Mouse (Mus musculus): ENCODE data around the gene Gm826. TPM values are rescaled to one million over a fixed set of nuclear protein-coding genes. Genes with fewer than 3 reads are reported as not detected.

Gene Gm826
- polyA plus RNA-seq, 1 experiment = 0.58 TPM

DNA sequence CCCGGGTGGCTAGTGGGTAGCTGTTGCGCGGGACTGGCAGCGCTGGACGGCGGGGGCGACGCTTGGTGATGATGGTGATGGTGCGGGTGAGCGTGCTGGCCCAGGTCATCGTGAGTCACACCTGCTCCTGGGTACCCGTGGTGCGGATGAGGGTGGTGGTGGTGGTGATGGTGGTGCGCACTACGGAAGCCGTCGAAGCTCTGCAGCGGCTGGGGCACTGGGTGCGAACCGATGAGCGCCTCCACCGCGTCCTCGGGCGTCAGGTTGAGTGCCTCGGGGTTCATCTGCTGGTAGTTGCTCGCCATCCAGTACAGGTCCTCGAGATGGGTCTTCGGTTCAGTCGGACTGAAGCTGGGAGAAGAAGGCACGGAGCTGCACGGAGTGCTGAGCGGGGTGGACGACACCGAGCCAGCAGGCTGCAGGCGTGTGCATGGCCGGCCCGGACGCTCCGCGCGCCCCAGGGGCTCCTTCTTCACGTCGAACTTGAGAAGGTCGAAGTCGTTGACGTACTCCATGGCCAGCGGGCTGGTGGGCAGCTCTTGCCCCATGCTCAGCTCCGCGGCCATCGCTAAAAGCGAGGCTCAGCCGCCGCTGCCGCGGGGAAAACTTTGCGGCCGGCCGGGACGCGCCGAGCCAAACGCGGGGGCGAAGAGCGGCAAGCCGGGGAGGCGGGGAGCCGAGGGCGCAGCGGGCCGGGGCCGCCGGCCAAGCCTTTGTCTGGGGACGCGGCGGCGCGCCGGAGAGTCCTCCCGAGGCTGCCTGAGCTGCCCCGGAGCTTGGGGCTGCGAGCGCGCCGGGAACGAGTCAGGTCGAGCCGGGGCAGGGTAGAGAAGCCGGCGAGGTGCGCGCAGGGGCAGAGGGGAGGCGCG, 32.4 kb upstream of the Gm826 start:
- peaks cover 17% of the 10 kb centered on the region for H3K4me1 ChIP-seq (ENCODE audit: control insufficient read depth, insufficient read depth, low read length)
- TF ChIP-seq CTCF (IDR thresholded peaks at IDR 0.05; ENCODE audit: insufficient read depth, low read length) (no peak), POLR2A (IDR thresholded peaks at IDR 0.05; ENCODE audit: borderline replicate concordance, extremely low read depth, low read depth, low read length) (no peak)
- no peak for DNase-seq
- peak overlapping the region; percentile 57 for H3K4me3 ChIP-seq (replicated peaks; ENCODE audit: extremely low read depth, low read depth, low read length)
- WGBS = 1% methylated on average over 93 of the region's 95 CpGs

DNA sequence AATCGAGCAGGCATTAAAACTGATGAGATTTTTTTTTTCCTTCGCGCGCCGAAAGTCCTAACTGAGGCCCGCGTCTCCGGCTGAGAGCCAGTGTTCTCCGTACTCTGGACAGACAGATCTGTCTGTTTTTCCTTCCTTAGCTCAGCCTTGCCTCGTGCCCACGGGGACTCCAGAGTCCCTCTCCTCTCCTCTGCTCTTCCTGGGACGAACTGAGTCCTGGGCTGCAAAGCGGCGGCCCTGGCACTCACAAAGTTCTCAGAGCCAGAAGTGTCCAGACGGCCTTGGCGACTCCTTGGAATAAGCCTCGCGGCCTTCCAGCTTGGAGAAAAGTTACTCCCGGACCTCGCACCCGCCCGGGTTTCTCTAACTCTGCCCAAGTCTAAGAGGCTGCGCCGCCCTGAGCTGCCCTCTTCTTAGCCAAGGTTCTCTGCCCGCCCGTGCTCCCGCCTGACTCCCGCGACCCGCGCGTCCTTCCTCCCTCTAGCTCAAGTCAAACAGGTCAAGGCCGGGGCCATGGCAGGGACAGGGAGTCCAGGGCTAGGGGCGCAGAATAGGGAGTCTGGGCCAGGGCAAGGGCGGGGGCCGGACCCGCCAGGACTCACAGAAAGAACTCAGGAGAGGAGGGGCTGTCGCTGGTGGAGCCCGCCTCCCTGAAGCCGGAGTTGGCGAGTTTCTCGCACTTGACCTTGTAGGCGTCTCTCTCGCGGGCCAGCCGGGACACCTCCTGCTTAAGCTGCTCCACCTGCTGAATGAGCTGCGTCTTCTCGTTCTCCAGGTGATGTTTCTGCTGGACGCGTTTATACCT, 31.3 kb upstream of the Gm826 start:
- 3% methylated on average over 50 of the region's 50 CpGs for WGBS
- Histone ChIP-seq H3K4me1 (ENCODE audit: control insufficient read depth, insufficient read depth, low read length) (peaks cover 17% of the 10 kb centered on the region), H3K4me3 (replicated peaks; ENCODE audit: extremely low read depth, low read depth, low read length) (peak overlapping the region; percentile 57)
- peak; percentile 38 for DNase-seq
- TF ChIP-seq CTCF (IDR thresholded peaks at IDR 0.05; ENCODE audit: insufficient read depth, low read length) (no peak), POLR2A (IDR thresholded peaks at IDR 0.05; ENCODE audit: borderline replicate concordance, extremely low read depth, low read depth, low read length) (no peak)

DNA sequence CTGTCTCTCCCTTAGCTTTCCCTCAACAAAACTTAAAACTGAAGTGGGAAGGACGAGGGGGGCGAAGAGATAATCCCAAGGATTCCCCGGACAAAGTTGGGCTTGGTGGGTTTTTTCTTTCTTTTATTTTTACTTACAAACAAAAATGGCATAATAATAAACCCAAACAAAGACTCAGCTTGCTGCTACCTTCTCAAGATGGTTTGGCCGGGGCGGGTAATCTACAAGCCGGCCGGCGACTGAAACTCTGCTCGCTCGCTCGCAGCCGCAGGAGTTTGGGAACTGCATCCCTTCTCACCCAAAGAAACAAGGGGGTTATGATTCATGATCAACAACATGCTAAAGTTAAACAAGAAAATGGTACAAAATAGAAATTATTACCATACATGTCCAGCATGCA, 30.7 kb upstream of the Gm826 start:
- no peak for DNase-seq
- H3K4me3 ChIP-seq (replicated peaks; ENCODE audit: extremely low read depth, low read depth, low read length) = peak overlapping the region; percentile 35
- TF ChIP-seq POLR2A (IDR thresholded peaks at IDR 0.05; ENCODE audit: borderline replicate concordance, extremely low read depth, low read depth, low read length) = no peak
- TF ChIP-seq CTCF (IDR thresholded peaks at IDR 0.05; ENCODE audit: insufficient read depth, low read length) = no peak
- peaks cover 17% of the 10 kb centered on the region for H3K4me1 ChIP-seq (ENCODE audit: control insufficient read depth, insufficient read depth, low read length)
- 34% methylated on average over 12 of the region's 12 CpGs for WGBS

GRCm38 (mm10) chr2:160364128-160364650, 30.2 kb upstream of the Gm826 start:
- H3K4me1 ChIP-seq (ENCODE audit: control insufficient read depth, insufficient read depth, low read length) = peaks cover 17% of the 10 kb centered on the region
- whole genome bisulfite sequencing = 38% methylated on average over 9 of the region's 9 CpGs
- no peak for TF ChIP-seq CTCF (IDR thresholded peaks at IDR 0.05; ENCODE audit: insufficient read depth, low read length)
- no peak for DNase-seq
- H3K4me3 ChIP-seq (replicated peaks; ENCODE audit: extremely low read depth, low read depth, low read length) = peak overlapping the region; percentile 27

GRCm38 (mm10) chr2:160363201-160363600, 29.2 kb upstream of the Gm826 start:
- TF ChIP-seq POLR2A (IDR thresholded peaks at IDR 0.05; ENCODE audit: borderline replicate concordance, extremely low read depth, low read depth, low read length) = no peak
- no peak for TF ChIP-seq CTCF (IDR thresholded peaks at IDR 0.05; ENCODE audit: insufficient read depth, low read length)
- DNase-seq = no peak
- 72% methylated on average over 4 of the region's 4 CpGs for WGBS
- Histone ChIP-seq H3K4me1 (ENCODE audit: control insufficient read depth, insufficient read depth, low read length) (peaks cover 17% of the 10 kb centered on the region), H3K4me3 (replicated peaks; ENCODE audit: extremely low read depth, low read depth, low read length) (no peak overlapping the region)

GRCm38 (mm10) chr2:160361442-160362121, 27.6 kb upstream of the Gm826 start:
- H3K4me3 ChIP-seq (replicated peaks; ENCODE audit: extremely low read depth, low read depth, low read length) = no peak overlapping the region
- peaks cover 14% of the 10 kb centered on the region for H3K4me1 ChIP-seq (ENCODE audit: control insufficient read depth, insufficient read depth, low read length)
- 56% methylated on average over 16 of the region's 16 CpGs for WGBS
- no peak for TF ChIP-seq POLR2A (IDR thresholded peaks at IDR 0.05; ENCODE audit: borderline replicate concordance, extremely low read depth, low read depth, low read length)
- no peak for TF ChIP-seq CTCF (IDR thresholded peaks at IDR 0.05; ENCODE audit: insufficient read depth, low read length)
- DNase-seq = no peak

DNA sequence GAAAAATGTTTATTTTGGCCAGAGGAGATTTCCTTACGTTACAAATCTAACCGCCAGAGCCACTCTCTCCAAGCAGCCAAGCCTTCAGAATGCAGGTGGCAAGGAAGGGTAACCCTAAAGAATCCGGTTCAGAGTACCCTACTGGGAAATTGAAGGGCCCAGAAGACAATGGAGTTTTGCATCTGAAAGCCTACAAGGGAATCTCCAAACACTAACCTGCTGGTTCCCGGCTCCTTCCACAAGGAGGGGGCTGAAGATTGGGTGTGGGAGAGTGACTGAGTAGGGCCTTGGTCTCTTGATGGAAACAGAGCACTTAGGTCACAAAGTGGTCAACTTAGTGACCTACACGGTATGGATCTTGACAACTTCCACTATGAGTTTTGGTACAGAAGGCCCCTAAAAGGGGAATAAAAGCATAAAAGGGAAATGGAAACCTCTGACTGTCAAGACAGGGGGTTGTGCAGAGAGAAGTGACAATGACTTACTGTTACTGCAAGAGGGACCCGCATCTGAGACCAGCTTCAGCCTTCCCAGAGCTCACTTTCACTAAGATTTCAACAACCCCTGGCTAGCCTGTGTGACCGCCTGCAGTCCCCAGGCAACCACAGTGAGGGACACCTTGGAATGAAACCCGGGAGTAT, 26.4 kb upstream of the Gm826 start:
- no peak for DNase-seq
- Histone ChIP-seq H3K4me3 (replicated peaks; ENCODE audit: extremely low read depth, low read depth, low read length) (no peak overlapping the region), H3K4me1 (ENCODE audit: control insufficient read depth, insufficient read depth, low read length) (peaks cover 3% of the 10 kb centered on the region)
- 48% methylated on average over 8 of the region's 8 CpGs for WGBS
- TF ChIP-seq CTCF (IDR thresholded peaks at IDR 0.05; ENCODE audit: insufficient read depth, low read length) (no peak), POLR2A (IDR thresholded peaks at IDR 0.05; ENCODE audit: borderline replicate concordance, extremely low read depth, low read depth, low read length) (no peak)

DNA sequence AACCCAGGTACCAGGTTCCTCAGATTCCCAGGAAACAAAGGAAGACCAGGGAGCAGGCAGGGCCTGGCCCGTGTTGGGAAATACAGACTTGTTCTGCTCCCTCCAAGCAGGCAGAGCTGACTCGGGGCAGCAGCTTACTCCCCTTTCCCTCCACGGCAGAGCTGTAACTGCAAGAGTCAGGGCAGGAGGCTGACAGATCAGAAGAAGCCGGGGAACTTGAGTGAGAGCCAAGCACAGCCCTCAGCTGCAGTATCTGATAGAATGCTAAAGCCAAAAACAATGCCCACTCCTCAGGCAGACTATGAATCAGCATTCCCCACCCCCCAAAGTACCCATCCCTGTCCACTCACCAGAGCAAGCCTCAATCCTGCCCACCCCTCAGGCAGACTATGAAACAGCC, 24.9 kb upstream of the Gm826 start:
- H3K4me1 ChIP-seq (ENCODE audit: control insufficient read depth, insufficient read depth, low read length) = no peaks in the 10 kb centered on the region
- DNase-seq = no peak
- H3K4me3 ChIP-seq (replicated peaks; ENCODE audit: extremely low read depth, low read depth, low read length) = no peak overlapping the region
- TF ChIP-seq CTCF (IDR thresholded peaks at IDR 0.05; ENCODE audit: insufficient read depth, low read length) = no peak
- TF ChIP-seq POLR2A (IDR thresholded peaks at IDR 0.05; ENCODE audit: borderline replicate concordance, extremely low read depth, low read depth, low read length) = no peak
- WGBS = 15% methylated on average over 4 of the region's 4 CpGs

DNA sequence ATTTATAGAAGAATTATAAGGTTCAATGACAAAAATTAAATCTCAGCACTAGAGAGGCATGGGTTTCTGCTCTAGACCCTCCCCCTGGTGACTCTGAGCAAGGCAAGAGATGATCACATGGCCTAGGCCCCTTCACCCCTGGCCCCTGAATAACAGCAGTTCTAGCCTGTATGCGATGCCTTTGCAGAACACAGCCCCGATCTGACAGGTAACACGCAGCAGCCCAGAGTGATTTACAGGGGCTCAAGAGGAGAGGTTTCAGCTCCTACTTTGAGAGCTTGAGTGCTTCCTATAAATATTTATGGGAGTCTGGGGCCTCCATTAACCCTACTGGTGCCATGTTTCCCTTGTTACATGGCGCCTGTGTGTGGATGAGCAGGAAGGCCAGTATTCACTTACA, 23.5 kb upstream of the Gm826 start:
- 72% methylated on average over 4 of the region's 4 CpGs for WGBS
- no peak overlapping the region for H3K4me3 ChIP-seq (replicated peaks; ENCODE audit: extremely low read depth, low read depth, low read length)

More for the DNA sequence above, 23.5 kb upstream of the Gm826 start:
- no peak for DNase-seq
- no peaks in the 10 kb centered on the region for H3K4me1 ChIP-seq (ENCODE audit: control insufficient read depth, insufficient read depth, low read length)
- TF ChIP-seq POLR2A (IDR thresholded peaks at IDR 0.05; ENCODE audit: borderline replicate concordance, extremely low read depth, low read depth, low read length) (no peak), CTCF (IDR thresholded peaks at IDR 0.05; ENCODE audit: insufficient read depth, low read length) (no peak)
